ENCODE assay signal across 16 mouse cellular contexts in the genomic region with DNA sequence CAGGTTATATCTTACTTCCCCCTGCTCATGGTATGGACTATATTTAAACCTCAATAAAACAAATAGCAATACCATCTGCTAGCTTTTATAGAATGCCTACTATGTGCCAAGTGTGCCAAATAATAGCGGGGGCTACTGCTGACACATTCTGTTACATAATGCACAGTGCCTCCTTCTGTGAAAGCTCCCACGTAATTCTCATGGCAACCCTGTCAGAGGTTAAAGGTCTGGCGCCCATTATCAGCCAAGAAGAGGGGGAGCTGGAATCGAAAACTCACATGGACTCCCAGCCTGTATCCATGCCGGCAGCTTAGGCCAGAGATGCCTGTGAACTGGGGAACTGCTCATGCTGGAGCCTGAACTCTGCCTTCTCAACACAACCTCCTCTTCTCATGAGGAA.
"Had no signal": no experiment of that assay in that cellular context is flagged by ENCODE, and none has a peak within 500 bp of the region (broad histone marks: within the 10 kb centered on the region; RNA-seq: fewer than 3 reads in every experiment).

No protein-coding gene starts in this region.

- H3K36me3 ChIP-seq: midbrain, embryonic 12.5 days had no signal

- H3K4me3 ChIP-seq: limb, embryonic 15.5 days; midbrain, embryonic 12.5 days; myocyte; neural tube, embryonic 13.5 days had no signal

- H3K27me3 ChIP-seq: limb, embryonic 15.5 days had no signal

- H3K4me1 ChIP-seq: midbrain, embryonic 12.5 days had no signal

- ATAC-seq: liver, postnatal 0 days; lung, postnatal 0 days; midbrain, embryonic 16.5 days had no signal

- H3K9ac ChIP-seq: limb, embryonic 15.5 days; liver, embryonic 14.5 days; liver, postnatal 0 days; lung, embryonic 14.5 days; midbrain, embryonic 12.5 days; neural tube, embryonic 13.5 days had no signal

- H3K27ac ChIP-seq: limb, embryonic 15.5 days; liver, embryonic 14.5 days; macrophage; midbrain, embryonic 12.5 days; neural tube, embryonic 13.5 days had no signal

- H3K9me3 ChIP-seq: limb, embryonic 15.5 days; midbrain, embryonic 12.5 days; neural tube, embryonic 13.5 days had no signal

- H3K4me2 ChIP-seq: limb, embryonic 15.5 days; liver, embryonic 11.5 days; lung, embryonic 14.5 days; midbrain, embryonic 12.5 days; neural tube, embryonic 13.5 days had no signal

- DNase-seq: kidney, adult 9 months; kidney, postnatal 14 days; kidney, postnatal 4 days; liver, postnatal 0 days; lung, embryonic 14.5 days; thymus, adult 18-20 months; thymus, postnatal 36 days had no signal
